Mouse (Mus musculus) kidney, embryonic 16.5 days (tissue): Measurements from ENCODE around the gene Ube2cbp. TPM values are rescaled to one million over a fixed set of nuclear protein-coding genes. Genes with fewer than 3 reads are reported as not detected.

Experiments used
- ATAC-seq: fragments of 200-750 bp; cut with Nextera tagmentation; 2 replicates; pipeline ENCODE4 v1.8.0; 2017; ENCODE audit warnings: moderate TSS enrichment; ENCODE audit not compliant: low FRiP score, low TSS enrichment
- H3K27ac ChIP-seq: fragments of 300-500 bp; sonication (generic); 2 replicates; pipeline ENCODE4 v1.5.1; 2014; ENCODE audit warnings: low read length
- H3K27me3 ChIP-seq: fragments of 300-500 bp; sonication (generic); 2 replicates; pipeline ENCODE4 v1.6.1; 2014; ENCODE audit warnings: low read length, control low read depth, mixed read lengths; ENCODE audit not compliant: insufficient read depth
- H3K36me3 ChIP-seq: fragments of 300-500 bp; sonication (generic); 2 replicates; pipeline ENCODE4 v1.6.1; 2014; ENCODE audit warnings: low read length, control low read depth, mixed read lengths; ENCODE audit not compliant: insufficient read depth
- H3K4me1 ChIP-seq: fragments of 300-500 bp; sonication (generic); 2 replicates; pipeline ENCODE4 v1.6.1; 2014; ENCODE audit warnings: low read length, control low read depth, mixed read lengths; ENCODE audit not compliant: insufficient read depth
- H3K4me2 ChIP-seq: fragments of 300-500 bp; sonication (generic); replicated peaks from 2 replicates; pipeline ENCODE4 v1.6.1; 2014; ENCODE audit warnings: low read depth, low read length
- H3K4me3 ChIP-seq: fragments of 300-500 bp; sonication (generic); 2 replicates; pipeline ENCODE4 v1.5.1; 2014; ENCODE audit warnings: mild to moderate bottlenecking, low read length
- H3K9ac ChIP-seq: fragments of 300-500 bp; sonication (generic); replicated peaks from 2 replicates; pipeline ENCODE4 v1.6.1; 2014; ENCODE audit warnings: low read length
- H3K9me3 ChIP-seq: fragments of 300-500 bp; sonication (generic); 2 replicates; pipeline ENCODE4 v1.6.1; 2016; ENCODE audit warnings: low read length, control low read depth
- WGBS: fragments of 180-500 bp; shearing (Covaris S2); extraction: QIAGEN DNeasy Blood & Tissue Kit; methylation state at CpG from one replicate; pipeline ENCODE4 v1.1.7; 2014; 5-methylcytosine and 5-hydroxymethylcytosine counted together
- polyA plus RNA-seq: library from polyadenylated mRNA; unstranded; fragments of >200 nt; fragmentation: Nextera tagmentation; extraction: Ambion mirVana; gene quantifications from 2 replicates; pipeline ENCODE4 v1.2.1, GENCODE M21; 2015

Ube2cbp gene
- polyA plus RNA-seq, 1 experiment from 2014 or later = 8.4 TPM

GRCm38 (mm10) chr9:86442248-86442647 is 22.5 kb downstream of the Ube2cbp start:
- no peaks in the 10 kb centered on the region for H3K4me1 ChIP-seq
- 0 out of 2 replicates have a peak, but pooled peaks cover 3% of the 10 kb centered on the region for H3K36me3 ChIP-seq
- no peak for ATAC-seq
- H3K4me3 ChIP-seq = no peak overlapping the region
- H3K27ac ChIP-seq = no peak overlapping the region
- no peak overlapping the region for H3K4me2 ChIP-seq
- no peak overlapping the region for H3K9ac ChIP-seq
- 73% methylated on average over 4 of the region's 4 CpGs for WGBS
- H3K9me3 ChIP-seq = 0 out of 2 replicates have a peak, but pooled peaks cover 3% of the 10 kb centered on the region
- H3K27me3 ChIP-seq = no peaks in the 10 kb centered on the region

GRCm38 (mm10) chr9:86438337-86439009 is 26.3 kb downstream of the Ube2cbp start:
- Histone ChIP-seq H3K4me3 (no peak overlapping the region), H3K27ac (no peak overlapping the region), H3K9ac (no peak overlapping the region), H3K9me3 (no peaks in the 10 kb centered on the region), H3K4me1 (no peaks in the 10 kb centered on the region), H3K27me3 (no peaks in the 10 kb centered on the region), H3K4me2 (no peak overlapping the region), H3K36me3 (no peaks in the 10 kb centered on the region)
- 62% methylated on average over 11 of the region's 11 CpGs for WGBS
- ATAC-seq = no peak

GRCm38 (mm10) chr9:86436608-86437007 is 28.1 kb downstream of the Ube2cbp start:
- H3K9ac ChIP-seq = no peak overlapping the region
- H3K9me3 ChIP-seq = no peaks in the 10 kb centered on the region
- no peak for ATAC-seq
- no peak overlapping the region for H3K4me3 ChIP-seq
- H3K4me2 ChIP-seq = no peak overlapping the region
- no peak overlapping the region for H3K27ac ChIP-seq
- no peaks in the 10 kb centered on the region for H3K36me3 ChIP-seq
- 94% methylated on average over 8 of the region's 8 CpGs for WGBS
- H3K27me3 ChIP-seq = no peaks in the 10 kb centered on the region
- no peaks in the 10 kb centered on the region for H3K4me1 ChIP-seq

- Histone ChIP-seq H3K4me1 (no peaks in the 10 kb centered on the region), H3K9me3 (no peaks in the 10 kb centered on the region), H3K4me2 (no peak overlapping the region), H3K9ac (no peak overlapping the region), H3K27ac (no peak overlapping the region), H3K36me3 (no peaks in the 10 kb centered on the region), H3K4me3 (no peak overlapping the region), H3K27me3 (no peaks in the 10 kb centered on the region)
- ATAC-seq = no peak
- WGBS = 85% methylated on average over 3 of the region's 3 CpGs
Observed at GRCm38 (mm10) chr9:86435510-86435909, 29.2 kb downstream of the Ube2cbp start.

GRCm38 (mm10) chr9:86423331-86423730 is 41.4 kb downstream of the Ube2cbp start:
- Histone ChIP-seq H3K4me1 (no peaks in the 10 kb centered on the region), H3K9me3 (no peaks in the 10 kb centered on the region), H3K9ac (no peak overlapping the region), H3K4me2 (no peak overlapping the region), H3K4me3 (no peak overlapping the region), H3K27ac (no peak overlapping the region), H3K27me3 (no peaks in the 10 kb centered on the region), H3K36me3 (no peaks in the 10 kb centered on the region)
- ATAC-seq = no peak
- 67% methylated on average over 4 of the region's 4 CpGs for WGBS

GRCm38 (mm10) chr9:86419366-86419765 is 45.4 kb downstream of the Ube2cbp start:
- Histone ChIP-seq H3K4me1 (no peaks in the 10 kb centered on the region), H3K27me3 (no peaks in the 10 kb centered on the region), H3K9ac (no peak overlapping the region), H3K27ac (no peak overlapping the region), H3K4me3 (no peak overlapping the region), H3K4me2 (no peak overlapping the region), H3K36me3 (no peaks in the 10 kb centered on the region), H3K9me3 (no peaks in the 10 kb centered on the region)
- WGBS = 75% methylated on average over 6 of the region's 6 CpGs
- no peak for ATAC-seq

GRCm38 (mm10) chr9:86417971-86418370 is 46.8 kb downstream of the Ube2cbp start:
- no peak for ATAC-seq
- 100% methylated on average over 1 of the region's 1 CpGs for WGBS
- H3K9ac ChIP-seq = no peak overlapping the region

GRCm38 (mm10) chr9:86395785-86396184 is 69.0 kb downstream of the Ube2cbp start:
- Histone ChIP-seq H3K27ac (no peak overlapping the region), H3K4me3 (no peak overlapping the region), H3K9ac (no peak overlapping the region), H3K27me3 (no peaks in the 10 kb centered on the region), H3K4me1 (peaks cover 4% of the 10 kb centered on the region; the same call in 1 of the 2 replicates), H3K36me3 (no peaks in the 10 kb centered on the region), H3K4me2 (no peak overlapping the region), H3K9me3 (no peaks in the 10 kb centered on the region)
- ATAC-seq = no peak
- 66% methylated on average over 6 of the region's 6 CpGs for WGBS

More at GRCm38 (mm10) chr9:86417971-86418370, 46.8 kb downstream of the Ube2cbp start:
- H3K9me3 ChIP-seq = no peaks in the 10 kb centered on the region
- no peak overlapping the region for H3K4me2 ChIP-seq
- no peaks in the 10 kb centered on the region for H3K27me3 ChIP-seq
- no peak overlapping the region for H3K4me3 ChIP-seq
- no peaks in the 10 kb centered on the region for H3K4me1 ChIP-seq
- H3K36me3 ChIP-seq = no peaks in the 10 kb centered on the region
- no peak overlapping the region for H3K27ac ChIP-seq

GRCm38 (mm10) chr9:86395012-86395411 is 69.7 kb downstream of the Ube2cbp start:
- Histone ChIP-seq H3K27me3 (no peaks in the 10 kb centered on the region), H3K27ac (no peak overlapping the region), H3K4me2 (no peak overlapping the region), H3K9ac (no peak overlapping the region), H3K4me3 (no peak overlapping the region), H3K4me1 (peaks cover 4% of the 10 kb centered on the region; the same call in 1 of the 2 replicates), H3K36me3 (no peaks in the 10 kb centered on the region), H3K9me3 (no peaks in the 10 kb centered on the region)
- WGBS = 83% methylated on average over 1 of the region's 1 CpGs
- no peak for ATAC-seq

GRCm38 (mm10) chr9:86393586-86394272 is 71.0 kb downstream of the Ube2cbp start:
- H3K36me3 ChIP-seq = no peaks in the 10 kb centered on the region
- no peaks in the 10 kb centered on the region for H3K9me3 ChIP-seq
- H3K9ac ChIP-seq = no peak overlapping the region
- H3K27ac ChIP-seq = no peak overlapping the region
- peaks cover 4% of the 10 kb centered on the region; the same call in 1 of the 2 replicates for H3K4me1 ChIP-seq
- no peak overlapping the region for H3K4me3 ChIP-seq
- H3K4me2 ChIP-seq = no peak overlapping the region
- WGBS = 35% methylated on average over 8 of the region's 8 CpGs
- ATAC-seq = no peak
- no peaks in the 10 kb centered on the region for H3K27me3 ChIP-seq
